Mouse (Mus musculus) Patski (cell line): Measurements from ENCODE around the gene Dnaja3. TPM values are rescaled to one million over a fixed set of nuclear protein-coding genes. Genes with fewer than 3 reads are reported as not detected.

ENCODE experiments used
- ATAC-seq: fragments of 100-300 bp; one replicate; pipeline ENCODE4 v1.8.0; 2021
- CTCF ChIA-PET: fragments of 350-600 bp; sonication (Branson Sonifier 250); formaldehyde crosslinking; loops from one replicate; lab custom pipeline; 2022; ENCODE audit warnings: inconsistent platforms; lab: Charles Lee
- POLR2A ChIA-PET: fragments of 350-600 bp; sonication (Branson Sonifier 250); formaldehyde crosslinking; loops from one replicate; lab custom pipeline; 2022; ENCODE audit warnings: antibody characterized with exemption, inconsistent platforms; lab: Charles Lee
- DNase-seq: peaks from one replicate; pipeline ENCODE4 v3.0.0-alpha.2; 2011; ENCODE audit warnings: low read depth, low spot score
- H3K27me3 ChIP-seq: fragments of 371-371 bp; one replicate; pipeline ENCODE4 v1.5.1; 2021
- CTCF ChIP-seq: fragments of 100-300 bp; IDR thresholded peaks from one replicate; pipeline ENCODE4 v1.5.1; 2021
- in situ Hi-C: fragments of 300-500 bp; cut with MboI; formaldehyde crosslinking; loops from 3 replicates; pipeline ENCODE4 v1.11.1; 2018; ENCODE audit warnings: low pct_unique_long_range_greater_than_20kb, mixed read lengths
- polyA plus RNA-seq: library from polyadenylated mRNA; unstranded; gene quantifications from one replicate; pipeline ENCODE4 v1.2.3, GENCODE M21; 2021

Gene Dnaja3
- polyA plus RNA-seq, 1 experiment from 2014 or later, result 84.4 TPM

- POLR2A ChIA-PET, result interaction anchor here (1.1 to 4.8 kb wide), 4 partner anchors 13 to 81 kb away, joined by 3 to 28 read pairs (median 11); no protein-coding TSS in a partner anchor
- CTCF ChIA-PET, result interaction anchor here (0.6 to 6.8 kb wide), 8 partner anchors 10 to 48 kb away, joined by 3 to 83 read pairs (median 12); partner anchors contain the start of gene Pam16
- ATAC-seq (peak; percentile 82), DNase-seq (no peak)
- TF ChIP-seq CTCF, result no peak
- in situ Hi-C loops, result no loop called here
- no peaks in the 10 kb centered on the region for H3K27me3 ChIP-seq
These were observed 16.2 kb downstream of the Dnaja3 start for GRCm38 (mm10) chr16:4655764-4656570.

- TF ChIP-seq CTCF, result no peak
- ATAC-seq, result no peak
- CTCF ChIA-PET, result interaction anchor here (1.7 to 6.8 kb wide), 6 partner anchors 11 to 32 kb away, joined by 6 to 83 read pairs (median 15); partner anchors contain the start of gene Pam16
- POLR2A ChIA-PET, result interaction anchor here (1.2 to 4.8 kb wide), 3 partner anchors 14 to 26 kb away, joined by 3 to 28 read pairs (median 19); no protein-coding TSS in a partner anchor
- no peak for DNase-seq
- in situ Hi-C loops, result no loop called here
- H3K27me3 ChIP-seq, result no peaks in the 10 kb centered on the region
These were observed 16.8 kb downstream of the Dnaja3 start for GRCm38 (mm10) chr16:4656571-4657081.

DNA sequence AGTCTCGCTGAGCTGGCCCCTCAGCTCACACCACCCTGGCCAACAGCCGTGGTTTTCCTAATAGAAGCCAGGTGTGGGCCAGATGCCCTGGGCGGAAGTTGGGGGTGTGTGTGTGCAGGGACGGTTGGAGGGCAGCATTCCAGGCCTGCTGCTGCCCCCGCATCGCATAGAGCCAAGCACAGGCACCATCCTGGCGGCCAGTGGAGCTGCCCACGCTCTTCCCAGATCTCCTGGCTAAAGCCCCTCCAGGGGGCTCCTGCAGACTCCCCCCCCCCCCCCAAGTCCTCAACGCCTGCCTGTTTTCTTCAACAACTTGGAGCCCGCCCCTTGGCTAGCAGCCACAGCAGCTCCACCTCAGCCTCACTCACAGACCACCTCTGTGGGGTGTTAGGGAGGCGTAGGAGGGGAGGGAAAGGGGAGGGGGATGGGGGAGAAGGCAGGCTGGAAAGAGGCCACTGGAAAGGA, 19.0 kb downstream of the Dnaja3 start:
- H3K27me3 ChIP-seq, result no peaks in the 10 kb centered on the region
- CTCF ChIA-PET, result interaction anchor here (1.5 to 6.8 kb wide), 4 partner anchors 9 to 27 kb away, joined by 4 to 83 read pairs (median 34); no protein-coding TSS in a partner anchor
- ATAC-seq, result no peak
- in situ Hi-C loops, result no loop called here
- TF ChIP-seq CTCF, result no peak
- POLR2A ChIA-PET, result no interaction called here
- no peak for DNase-seq

DNA sequence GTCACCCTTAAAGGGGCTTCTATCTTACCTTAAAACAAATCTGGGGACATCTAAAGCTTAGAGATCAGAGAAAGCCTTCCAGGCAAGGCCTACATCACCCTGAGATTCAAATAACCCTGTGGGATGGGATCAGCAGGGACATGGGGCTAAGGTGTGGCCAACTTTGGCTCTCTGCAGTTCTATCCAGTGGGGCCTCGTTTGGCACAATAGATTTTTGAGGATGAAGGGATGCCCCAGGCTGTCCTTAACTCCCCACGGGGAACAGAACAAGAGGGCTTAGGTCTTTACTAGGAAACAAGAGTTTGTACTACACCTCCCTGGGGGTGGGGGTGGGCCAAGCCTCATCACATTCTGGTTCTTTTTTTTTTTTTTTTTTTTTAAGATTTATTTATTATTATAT, 19.5 kb downstream of the Dnaja3 start:
- H3K27me3 ChIP-seq, result no peaks in the 10 kb centered on the region
- no peak for ATAC-seq
- TF ChIP-seq CTCF, result no peak
- in situ Hi-C loops, result no loop called here
- CTCF ChIA-PET, result interaction anchor here (6.7 kb wide), 1 partner anchor 8 kb away, joined by 65 read pairs; no protein-coding TSS in a partner anchor
- POLR2A ChIA-PET, result no interaction called here
- DNase-seq, result no peak

DNA sequence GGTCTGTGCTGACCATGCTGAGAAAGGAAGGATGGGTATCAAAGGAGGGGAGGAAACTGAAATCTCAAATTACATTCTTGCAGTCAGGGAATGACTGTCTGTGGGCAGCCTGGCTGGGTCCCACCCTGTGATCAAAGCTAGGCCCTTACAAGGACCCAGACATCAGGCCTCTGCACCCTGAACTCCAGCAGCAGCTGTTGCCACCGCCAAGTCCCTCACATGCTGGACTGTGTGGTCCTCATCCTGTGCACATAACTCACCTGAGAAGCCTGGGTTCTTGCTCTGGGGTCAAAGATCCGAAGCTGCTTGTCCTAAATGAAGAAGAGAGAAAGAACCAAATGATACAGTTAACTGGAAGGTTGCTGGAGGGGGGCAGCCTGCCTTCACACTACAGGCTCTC, 21.8 kb downstream of the Dnaja3 start:
- in situ Hi-C loops, result no loop called here
- ChIA-PET CTCF (no interaction called here), POLR2A (no interaction called here)
- ATAC-seq (no peak), DNase-seq (no peak)
- no peaks in the 10 kb centered on the region for H3K27me3 ChIP-seq
- no peak for TF ChIP-seq CTCF

GRCm38 (mm10) chr16:4663806-4664205, 24.0 kb downstream of the Dnaja3 start:
- TF ChIP-seq CTCF, result no peak
- CTCF ChIA-PET, result no interaction called here

DNA sequence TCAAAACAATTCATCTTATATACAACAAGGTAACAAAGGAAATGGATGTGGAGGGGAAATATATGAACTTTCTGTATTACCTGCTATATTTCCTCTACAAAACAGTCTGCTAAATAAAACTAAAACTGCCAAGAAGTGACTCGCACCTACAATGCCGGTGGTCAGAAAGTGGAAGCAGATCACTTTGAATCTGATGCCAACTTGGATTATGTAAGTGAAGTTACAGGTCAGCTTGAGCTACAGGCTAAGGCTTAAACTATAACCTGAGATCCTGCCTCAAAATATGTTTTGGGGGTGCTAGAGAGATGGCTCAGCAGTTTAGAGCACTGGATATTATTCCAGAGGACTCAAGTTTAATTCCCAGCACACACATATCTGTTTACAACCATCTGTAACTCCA, 25.9 kb downstream of the Dnaja3 start:
- no peaks in the 10 kb centered on the region for H3K27me3 ChIP-seq
- DNase-seq, result no peak
- CTCF ChIA-PET, result interaction anchor here (2.5 to 4.3 kb wide), 4 partner anchors 9 to 56 kb away, joined by 12 to 65 read pairs (median 42); no protein-coding TSS in a partner anchor
- TF ChIP-seq CTCF, result no peak
- POLR2A ChIA-PET, result interaction anchor here (1.1 kb wide), 1 partner anchor 12 kb away, joined by 3 read pairs; no protein-coding TSS in a partner anchor
- ATAC-seq, result no peak
- in situ Hi-C loops, result loop anchor here (5.0 kb wide), 2 partner anchors 33 to 103 kb away; no protein-coding TSS in a partner anchor

More at GRCm38 (mm10) chr16:4663806-4664205, 24.0 kb downstream of the Dnaja3 start:
- H3K27me3 ChIP-seq, result no peaks in the 10 kb centered on the region
- ATAC-seq (no peak), DNase-seq (no peak)
- POLR2A ChIA-PET, result no interaction called here
- in situ Hi-C loops, result no loop called here

DNA sequence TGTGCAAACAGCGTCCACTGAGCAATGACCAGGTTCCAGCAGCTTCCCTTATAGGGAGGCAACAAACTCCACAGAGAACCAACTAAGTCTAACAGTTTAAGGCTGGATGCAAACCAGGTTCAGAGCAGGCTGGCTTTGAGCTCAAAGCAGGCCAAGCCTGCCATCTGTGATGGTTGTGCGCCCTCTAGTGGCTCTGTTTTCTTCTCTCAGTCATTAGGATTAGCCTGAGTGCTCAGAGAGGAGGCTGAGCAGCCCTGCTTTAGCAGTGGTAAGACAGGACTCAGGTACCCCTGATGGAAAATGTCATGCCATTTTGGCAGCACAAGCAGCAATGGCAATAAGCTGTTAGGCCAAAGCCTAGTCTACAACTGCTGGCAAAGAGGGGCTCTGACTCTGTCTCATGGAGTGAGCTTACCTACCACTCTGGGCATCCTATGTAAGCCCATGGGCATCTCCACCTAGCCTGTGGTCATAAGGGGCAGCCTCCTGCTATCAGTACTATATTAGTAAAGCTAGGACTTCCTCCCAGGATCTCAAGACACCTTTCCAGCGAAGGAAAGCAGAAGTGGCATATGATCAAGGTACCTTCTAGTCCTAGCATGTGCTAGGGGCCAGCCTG, 27.5 kb downstream of the Dnaja3 start:
- CTCF ChIA-PET, result interaction anchor here (0.7 to 4.3 kb wide), 29 partner anchors 9 to 126 kb away, joined by 3 to 65 read pairs (median 7); partner anchors contain the start of genes Coro7, Dnaja3, Pam16 and Tfap4
- TF ChIP-seq CTCF, result peak; percentile 94
- in situ Hi-C loops, result loop anchor here (5.0 kb wide), 2 partner anchors 35 to 105 kb away; no protein-coding TSS in a partner anchor

DNA sequence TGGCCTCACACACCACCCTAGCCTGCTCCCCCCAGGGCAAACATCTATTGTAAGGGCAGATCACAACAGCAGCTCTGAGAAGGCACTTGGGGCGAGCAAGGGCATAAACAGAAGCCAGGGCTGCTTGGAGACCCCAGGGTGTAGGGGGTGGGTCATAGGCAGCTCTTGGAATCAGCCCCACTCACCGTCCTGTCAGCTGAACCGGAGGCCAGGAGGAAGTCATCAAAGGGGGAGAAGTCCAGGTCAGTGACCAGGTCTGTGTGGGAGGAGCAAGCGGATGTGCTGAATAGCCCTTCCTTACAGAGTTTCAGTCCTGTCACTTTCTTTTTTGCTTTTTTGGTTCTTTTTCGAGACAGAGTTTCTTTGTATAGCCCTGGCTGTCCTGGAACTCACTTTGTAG, 30.5 kb downstream of the Dnaja3 start:
- ATAC-seq (no peak), DNase-seq (no peak)
- CTCF ChIA-PET, result interaction anchor here (1.0 to 1.3 kb wide), 2 partner anchors 12 to 123 kb away, joined by 4 read pairs; no protein-coding TSS in a partner anchor
- no peaks in the 10 kb centered on the region for H3K27me3 ChIP-seq
- in situ Hi-C loops, result no loop called here
- TF ChIP-seq CTCF, result no peak
- POLR2A ChIA-PET, result no interaction called here

More for the DNA sequence above, 27.5 kb downstream of the Dnaja3 start:
- peak; percentile 83 for ATAC-seq
- H3K27me3 ChIP-seq, result no peaks in the 10 kb centered on the region
- POLR2A ChIA-PET, result interaction anchor here (0.7 to 2.1 kb wide), 6 partner anchors 13 to 45 kb away, joined by 3 to 10 read pairs (median 3); partner anchors contain the start of gene Pam16
- DNase-seq, result peak; percentile 57

DNA sequence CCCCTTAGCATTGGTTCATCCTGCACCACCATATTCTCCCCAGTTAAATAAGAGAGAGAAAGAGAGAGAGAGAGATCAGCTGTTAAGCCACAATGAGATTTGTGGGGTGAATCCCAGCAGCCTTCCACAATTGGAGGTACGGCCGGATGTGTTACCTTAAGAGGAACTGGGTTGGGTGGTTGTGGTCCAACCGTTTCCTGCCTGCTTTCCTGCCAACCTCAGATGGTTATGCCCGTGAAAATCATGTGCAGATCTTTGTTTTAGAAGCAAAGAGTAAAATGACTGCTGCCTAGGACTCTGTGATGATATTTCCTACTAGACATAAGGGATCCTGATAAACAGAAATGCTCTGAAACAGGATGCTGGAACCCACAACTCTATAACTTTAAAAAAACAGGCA, 34.3 kb downstream of the Dnaja3 start:
- no peak for TF ChIP-seq CTCF
- DNase-seq (no peak), ATAC-seq (no peak)
- no peaks in the 10 kb centered on the region for H3K27me3 ChIP-seq
- ChIA-PET POLR2A (no interaction called here), CTCF (interaction anchor here (1.5 kb wide), 1 partner anchor 45 kb away, joined by 3 read pairs; no protein-coding TSS in a partner anchor)
- in situ Hi-C loops, result no loop called here
